Mouse (Mus musculus) liver, adult 2 months (tissue): ENCODE data around the gene Fam229b.
A peak's percentile ranks its signal among the peaks of the same experiment; 100 is the strongest.

Experiments used
- CTCF ChIP-seq: fragments of 200-500 bp; IDR thresholded peaks from 2 replicates; pipeline ENCODE4 v1.5.1; 2011; ENCODE audit warnings: low read depth, low read length, control low read depth
- POLR2A ChIP-seq: fragments of 200-500 bp; IDR thresholded peaks from 2 replicates; pipeline ENCODE4 v1.6.1; 2011; ENCODE audit warnings: low read length, control low read depth; ENCODE audit not compliant: insufficient read depth; ENCODE audit errors: extremely low read depth

GRCm38 (mm10) chr10:39171603-39172539 is 38.2 kb upstream of the Fam229b start:
- no peak for TF ChIP-seq POLR2A
- TF ChIP-seq CTCF = peak; percentile 74
